Mouse (Mus musculus): ENCODE data around the gene Efna3. TPM values are rescaled to one million over a fixed set of nuclear protein-coding genes. Genes with fewer than 3 reads are reported as not detected.
A peak's percentile ranks its signal among the peaks of the same experiment; 100 is the strongest.

Gene Efna3
- polyA plus RNA-seq, 1 experiment from 2014 or later: 11.9 TPM

DNA sequence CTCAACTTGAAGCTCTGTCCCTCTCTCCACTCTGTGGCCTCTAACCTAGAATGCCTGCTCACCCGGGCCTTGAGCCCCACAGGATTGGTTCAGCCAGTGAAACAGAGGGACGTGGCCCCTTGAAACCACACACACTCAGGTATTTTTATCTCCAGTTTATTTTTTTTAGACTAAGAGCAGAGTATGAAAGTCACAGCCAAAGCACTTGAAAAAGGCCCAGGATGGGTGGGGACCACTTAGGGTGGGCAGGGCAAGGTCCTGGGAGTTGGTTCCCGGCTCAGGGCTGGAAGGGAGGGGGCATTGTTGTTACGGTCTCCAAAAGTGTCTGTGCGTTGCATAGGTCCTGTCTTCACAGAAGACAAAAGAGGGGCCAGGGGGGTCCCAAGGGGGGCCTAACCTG is 8.4 kb downstream of the Efna3 start:
- Histone ChIP-seq H3K4me1 (peaks cover 45% of the 10 kb centered on the region), H3K27ac (no peak overlapping the region), H3K27me3 (peaks cover 16% of the 10 kb centered on the region), H3K36me3 (no peaks in the 10 kb centered on the region), H3K9ac (no peak overlapping the region), H3K4me3 (replicated peaks) (no peak overlapping the region), H3K9me3 (replicated peaks) (no peaks in the 10 kb centered on the region), H3K4me2 (no peak overlapping the region)
- 76% methylated on average over 5 of the region's 5 CpGs for WGBS
- no peak for ATAC-seq (replicated peaks; ENCODE audit: low FRiP score)

- Histone ChIP-seq H3K36me3 (no peaks in the 10 kb centered on the region), H3K27ac (no peak overlapping the region), H3K4me1 (peaks cover 12% of the 10 kb centered on the region), H3K9ac (no peak overlapping the region), H3K4me2 (no peak overlapping the region), H3K27me3 (no peaks in the 10 kb centered on the region), H3K4me3 (replicated peaks) (no peak overlapping the region), H3K9me3 (replicated peaks) (no peaks in the 10 kb centered on the region)
- 3% methylated on average over 9 of the region's 9 CpGs for WGBS
- peak; percentile 82 for ATAC-seq (replicated peaks; ENCODE audit: low FRiP score)
Observed at GRCm38 (mm10) chr3:89308089-89308488, 14.7 kb downstream of the Efna3 start.

DNA sequence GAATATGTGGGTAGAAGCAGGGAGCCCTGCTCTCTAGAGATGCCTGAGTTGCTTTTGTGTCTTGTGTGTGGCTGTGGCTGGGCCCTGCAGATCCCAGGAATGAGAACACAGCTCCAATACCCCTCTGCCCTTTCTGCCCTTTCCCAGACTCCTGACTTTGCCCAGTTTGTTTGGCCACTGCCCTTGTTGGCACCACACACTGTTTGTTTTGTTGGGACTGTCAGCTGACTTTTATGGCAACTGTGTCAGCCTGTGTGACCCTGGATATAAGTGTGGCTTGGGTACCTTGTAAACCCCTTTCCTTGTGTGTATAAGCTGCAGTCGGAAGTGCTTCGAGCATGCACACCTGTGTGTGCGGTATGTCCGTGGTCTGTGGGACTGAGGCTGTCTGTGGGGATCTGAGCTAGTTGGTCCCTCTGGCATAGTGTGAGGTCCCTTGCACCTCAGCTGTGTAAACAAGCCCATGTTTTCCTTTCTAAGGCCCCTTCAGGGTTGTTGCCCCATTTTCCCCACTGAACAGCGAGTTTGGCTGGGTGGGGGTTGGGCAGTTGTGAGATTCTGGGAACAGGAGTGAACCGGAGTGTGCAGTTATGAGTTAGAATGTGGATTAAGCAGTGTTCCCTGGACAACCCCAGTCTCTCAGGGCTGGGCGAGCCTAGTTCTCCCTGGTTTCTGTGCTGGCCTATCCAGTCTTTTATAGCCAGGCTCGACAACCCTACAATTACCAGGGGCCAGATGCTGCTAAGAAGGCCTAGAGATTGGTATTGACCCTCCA is 17.0 kb downstream of the Efna3 start:
- H3K9me3 ChIP-seq (replicated peaks): no peaks in the 10 kb centered on the region
- H3K36me3 ChIP-seq: no peaks in the 10 kb centered on the region
- WGBS: 37% methylated on average over 8 of the region's 8 CpGs
- H3K4me1 ChIP-seq: peaks cover 12% of the 10 kb centered on the region
- no peaks in the 10 kb centered on the region for H3K27me3 ChIP-seq
- H3K4me3 ChIP-seq (replicated peaks): no peak overlapping the region
- no peak for ATAC-seq (replicated peaks; ENCODE audit: low FRiP score)
- no peak overlapping the region for H3K9ac ChIP-seq
- H3K27ac ChIP-seq: peak overlapping the region; percentile 41; the same call in 1 of the 2 replicates
- no peak overlapping the region for H3K4me2 ChIP-seq

DNA sequence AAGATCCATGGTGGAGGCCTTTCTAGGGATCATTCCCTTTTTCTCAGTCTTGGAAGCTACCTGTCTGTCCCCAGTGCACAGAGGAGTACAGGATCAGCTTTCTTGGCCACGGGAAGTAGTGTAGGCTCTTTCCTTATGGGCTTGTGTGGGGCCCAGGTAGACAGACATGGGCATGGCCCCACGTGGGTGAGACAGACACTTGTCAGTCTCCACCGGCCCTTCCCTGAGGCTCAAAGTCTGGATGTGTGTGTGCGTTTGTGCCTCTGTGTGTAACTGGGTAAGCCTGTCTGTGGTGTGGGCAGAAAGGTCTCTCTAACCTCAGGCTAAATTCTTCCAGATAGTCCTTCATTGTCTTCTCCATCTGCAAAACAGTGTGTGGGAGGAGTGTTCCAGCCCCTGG is 17.7 kb downstream of the Efna3 start:
- Histone ChIP-seq H3K4me2 (no peak overlapping the region), H3K36me3 (no peaks in the 10 kb centered on the region), H3K9ac (no peak overlapping the region), H3K9me3 (replicated peaks) (no peaks in the 10 kb centered on the region), H3K4me1 (peaks cover 15% of the 10 kb centered on the region), H3K27me3 (no peaks in the 10 kb centered on the region), H3K27ac (peak overlapping the region; percentile 41; the same call in 1 of the 2 replicates), H3K4me3 (replicated peaks) (no peak overlapping the region)
- no peak for ATAC-seq (replicated peaks; ENCODE audit: low FRiP score)
- WGBS: 54% methylated on average over 4 of the region's 4 CpGs

DNA sequence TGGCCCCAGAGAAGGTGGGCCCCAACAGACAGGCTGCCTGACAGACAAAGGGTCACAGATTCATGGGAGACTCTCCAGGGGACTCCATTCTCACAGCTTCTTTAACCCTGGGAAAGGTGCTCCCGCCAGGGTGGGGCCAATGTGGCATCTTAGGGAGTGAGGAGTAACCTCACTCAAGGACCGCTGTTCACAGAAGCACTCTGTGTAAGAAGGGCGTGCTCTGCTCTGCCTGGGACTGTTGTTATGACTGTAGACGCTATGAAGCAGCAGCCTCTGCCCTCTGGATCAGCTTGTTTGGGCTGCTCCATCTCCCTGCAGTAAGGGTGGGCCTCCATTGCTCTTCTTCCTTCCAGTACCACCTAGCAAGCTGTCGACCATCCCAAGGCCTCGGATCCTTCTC is 18.3 kb downstream of the Efna3 start:
- Histone ChIP-seq H3K36me3 (no peaks in the 10 kb centered on the region), H3K4me2 (no peak overlapping the region), H3K9ac (no peak overlapping the region), H3K9me3 (replicated peaks) (no peaks in the 10 kb centered on the region), H3K27me3 (no peaks in the 10 kb centered on the region), H3K4me3 (replicated peaks) (no peak overlapping the region), H3K27ac (no peak overlapping the region), H3K4me1 (peaks cover 21% of the 10 kb centered on the region)
- WGBS: 70% methylated on average over 6 of the region's 6 CpGs
- no peak for ATAC-seq (replicated peaks; ENCODE audit: low FRiP score)

DNA sequence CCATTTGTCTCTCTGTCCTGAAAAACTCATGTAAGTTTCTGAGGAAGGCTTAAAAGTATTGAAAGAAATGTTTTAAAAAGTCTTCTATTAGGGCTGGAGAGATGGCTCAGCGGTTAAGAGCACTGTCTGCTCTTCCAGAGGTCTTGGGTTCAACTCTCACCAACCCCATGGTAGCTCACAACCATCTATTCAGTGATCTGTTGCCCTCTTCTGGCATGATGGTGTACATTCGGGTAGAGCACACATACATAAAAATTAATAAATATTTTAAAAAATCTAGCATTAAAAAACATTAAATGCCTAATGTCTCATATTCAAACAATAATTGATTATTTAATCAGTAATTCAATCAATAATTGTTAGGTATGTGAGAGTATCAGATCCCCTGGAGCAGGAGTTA is 22.3 kb downstream of the Efna3 start:
- ATAC-seq (replicated peaks; ENCODE audit: low FRiP score): no peak
- no peak overlapping the region for H3K4me2 ChIP-seq
- peaks cover 19% of the 10 kb centered on the region for H3K4me1 ChIP-seq
- H3K9ac ChIP-seq: no peak overlapping the region
- no peaks in the 10 kb centered on the region for H3K9me3 ChIP-seq (replicated peaks)
- 71% methylated on average over 2 of the region's 2 CpGs for WGBS
- no peaks in the 10 kb centered on the region for H3K27me3 ChIP-seq
- H3K36me3 ChIP-seq: no peaks in the 10 kb centered on the region
- no peak overlapping the region for H3K27ac ChIP-seq
- H3K4me3 ChIP-seq (replicated peaks): no peak overlapping the region

GRCm38 (mm10) chr3:89300071-89300470 is 22.7 kb downstream of the Efna3 start:
- H3K9ac ChIP-seq: peak overlapping the region; percentile 21; the same call in 1 of the 2 replicates
- no peaks in the 10 kb centered on the region for H3K27me3 ChIP-seq
- H3K4me2 ChIP-seq: peak overlapping the region; percentile 61
- no peaks in the 10 kb centered on the region for H3K9me3 ChIP-seq (replicated peaks)
- ATAC-seq (replicated peaks; ENCODE audit: low FRiP score): 0 out of 2 replicates have a peak, but pooled peaks have one; percentile 27
- H3K36me3 ChIP-seq: no peaks in the 10 kb centered on the region
- H3K4me1 ChIP-seq: peaks cover 17% of the 10 kb centered on the region
- 54% methylated on average over 1 of the region's 1 CpGs for WGBS
- peak overlapping the region; percentile 27 for H3K4me3 ChIP-seq (replicated peaks)
- H3K27ac ChIP-seq: 0 out of 2 replicates have a peak overlapping the region, but pooled peaks have one; percentile 41

DNA sequence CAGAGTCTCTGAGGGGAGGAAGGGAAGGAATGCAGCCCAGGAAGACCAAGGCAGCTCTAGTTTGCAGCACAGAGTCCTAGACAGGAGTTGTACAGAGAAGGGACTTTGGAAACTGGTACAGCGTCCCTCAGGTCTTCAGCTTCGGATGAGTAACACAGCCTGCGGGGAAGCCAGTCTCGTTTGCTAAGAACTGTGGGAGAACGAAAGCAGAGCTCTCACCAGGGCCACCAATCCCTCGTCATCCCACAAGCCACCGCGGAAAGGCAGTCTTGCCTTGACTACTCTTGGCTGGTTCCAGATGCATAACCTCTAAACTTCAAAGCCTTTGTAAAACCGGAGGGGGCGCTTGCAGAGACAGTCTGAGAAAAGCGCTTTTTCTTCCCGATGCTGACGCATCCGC is 23.3 kb downstream of the Efna3 start:
- no peaks in the 10 kb centered on the region for H3K9me3 ChIP-seq (replicated peaks)
- WGBS: under 1% methylated on average over 14 of the region's 14 CpGs
- peak overlapping the region; percentile 41; the same call in 1 of the 2 replicates for H3K27ac ChIP-seq
- peaks cover 17% of the 10 kb centered on the region for H3K4me1 ChIP-seq
- H3K9ac ChIP-seq: peak overlapping the region; percentile 21; the same call in 1 of the 2 replicates
- H3K27me3 ChIP-seq: no peaks in the 10 kb centered on the region
- no peaks in the 10 kb centered on the region for H3K36me3 ChIP-seq
- H3K4me2 ChIP-seq: peak overlapping the region; percentile 61
- H3K4me3 ChIP-seq (replicated peaks): peak overlapping the region; percentile 27
- peak; percentile 71 for ATAC-seq (replicated peaks; ENCODE audit: low FRiP score)

- peaks cover 17% of the 10 kb centered on the region for H3K4me1 ChIP-seq
- 0 out of 2 replicates have a peak overlapping the region, but pooled peaks have one; percentile 61 for H3K4me2 ChIP-seq
- no peaks in the 10 kb centered on the region for H3K27me3 ChIP-seq
- no peak overlapping the region for H3K4me3 ChIP-seq (replicated peaks)
- 84% methylated on average over 6 of the region's 6 CpGs for WGBS
- no peak overlapping the region for H3K27ac ChIP-seq
- H3K9ac ChIP-seq: no peak overlapping the region
- no peak for ATAC-seq (replicated peaks; ENCODE audit: low FRiP score)
- H3K9me3 ChIP-seq (replicated peaks): no peaks in the 10 kb centered on the region
- no peaks in the 10 kb centered on the region for H3K36me3 ChIP-seq
Observed at GRCm38 (mm10) chr3:89298908-89299307, 23.9 kb downstream of the Efna3 start.

DNA sequence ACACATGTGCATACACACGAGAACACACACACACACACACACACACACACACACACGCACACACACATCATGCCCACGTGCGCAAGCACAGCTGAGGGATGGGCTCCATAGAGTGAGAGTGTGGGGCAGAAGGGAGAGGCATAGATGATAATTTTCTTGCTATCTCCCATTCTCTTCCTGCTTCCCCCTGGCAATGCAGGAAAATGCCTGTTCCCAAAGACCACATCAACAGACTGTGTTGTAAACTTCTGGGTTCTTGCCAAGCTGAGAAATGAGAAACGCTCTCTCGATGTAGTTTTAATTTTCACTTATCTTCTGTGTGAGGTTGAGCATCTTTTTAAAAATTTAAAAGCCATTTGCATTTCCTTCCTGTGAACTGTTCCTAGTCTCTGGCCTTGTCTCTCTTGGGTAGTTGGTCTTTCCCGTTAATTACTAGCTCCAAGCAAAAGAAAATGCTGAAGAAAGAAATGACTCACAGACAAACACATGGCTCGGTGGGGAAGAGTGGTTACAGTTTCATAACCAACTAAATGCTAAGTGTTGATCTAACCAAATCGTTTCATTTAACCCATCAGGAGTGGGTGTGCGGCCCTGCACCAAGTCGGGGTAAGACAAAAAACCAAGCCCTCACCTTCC is 25.9 kb downstream of the Efna3 start:
- H3K9ac ChIP-seq: no peak overlapping the region
- H3K4me1 ChIP-seq: peaks cover 21% of the 10 kb centered on the region
- H3K27ac ChIP-seq: no peak overlapping the region
- no peaks in the 10 kb centered on the region for H3K36me3 ChIP-seq
- no peak overlapping the region for H3K4me2 ChIP-seq
- H3K4me3 ChIP-seq (replicated peaks): no peak overlapping the region
- no peaks in the 10 kb centered on the region for H3K9me3 ChIP-seq (replicated peaks)
- no peaks in the 10 kb centered on the region for H3K27me3 ChIP-seq
- 83% methylated on average over 11 of the region's 11 CpGs for WGBS
- no peak for ATAC-seq (replicated peaks; ENCODE audit: low FRiP score)

GRCm38 (mm10) chr3:89295685-89296230 is 27.0 kb downstream of the Efna3 start:
- WGBS: 77% methylated on average over 8 of the region's 8 CpGs

DNA sequence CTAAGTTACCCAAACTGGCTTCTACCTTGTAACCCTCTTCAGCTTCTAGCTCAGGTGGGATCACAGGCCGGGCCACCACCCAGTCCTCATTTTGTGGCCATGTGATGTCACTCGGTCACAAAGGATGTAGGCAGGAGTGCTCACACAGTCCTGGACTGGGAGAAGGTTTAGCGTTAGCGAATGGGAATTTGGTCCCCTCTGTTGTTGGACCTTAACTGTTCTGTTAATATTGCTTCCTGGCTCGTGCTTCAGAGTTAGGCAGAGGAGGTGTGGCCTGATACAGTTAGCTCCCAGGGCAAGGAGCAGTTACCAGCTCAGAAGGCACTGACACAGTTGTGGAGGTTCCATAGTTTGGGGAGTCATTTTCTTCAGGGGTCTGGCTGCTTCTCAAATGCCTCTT is 28.6 kb downstream of the Efna3 start:
- Histone ChIP-seq H3K27ac (no peak overlapping the region), H3K4me3 (replicated peaks) (no peak overlapping the region), H3K36me3 (no peaks in the 10 kb centered on the region), H3K9me3 (replicated peaks) (no peaks in the 10 kb centered on the region), H3K4me1 (peaks cover 20% of the 10 kb centered on the region; the same call in 1 of the 2 replicates), H3K9ac (no peak overlapping the region), H3K4me2 (no peak overlapping the region), H3K27me3 (no peaks in the 10 kb centered on the region)
- 72% methylated on average over 5 of the region's 5 CpGs for WGBS
- no peak for ATAC-seq (replicated peaks; ENCODE audit: low FRiP score)

More at GRCm38 (mm10) chr3:89295685-89296230, 27.0 kb downstream of the Efna3 start:
- no peak overlapping the region for H3K27ac ChIP-seq
- H3K4me1 ChIP-seq: peaks cover 31% of the 10 kb centered on the region
- H3K36me3 ChIP-seq: no peaks in the 10 kb centered on the region
- H3K9ac ChIP-seq: no peak overlapping the region
- no peaks in the 10 kb centered on the region for H3K9me3 ChIP-seq (replicated peaks)
- no peak for ATAC-seq (replicated peaks; ENCODE audit: low FRiP score)
- no peaks in the 10 kb centered on the region for H3K27me3 ChIP-seq
- no peak overlapping the region for H3K4me2 ChIP-seq
- no peak overlapping the region for H3K4me3 ChIP-seq (replicated peaks)
